Mouse (Mus musculus) CD4-positive, CD25-positive, alpha-beta regulatory T cell, adult 4 months (primary cell): ENCODE results near the gene Cyp4f18. TPM values are rescaled to one million over a fixed set of nuclear protein-coding genes. Genes with fewer than 3 reads are reported as not detected.
"Not testable (repeated sequence)": the region's sequence is repeated elsewhere in the genome, so short reads cannot be mapped to it uniquely, and the experiment has no call there.

Source experiments
- ATAC-seq: one replicate; pipeline ENCODE4 v1.8.0; 2017
- polyA plus RNA-seq, 2 experiments: library from polyadenylated mRNA; unstranded; fragments of 100-300 nt; shearing (Covaris generic); gene quantifications; one replicate each; pipeline ENCODE4 v1.2.1; 2017

Gene Cyp4f18
- polyA plus RNA-seq, 2 experiments from 2014 or later, result 0.38 to 6.6 TPM

- no peak for ATAC-seq
Measured at GRCm38 (mm10) chr8:71974211-71974610, 35.2 kb downstream of the Cyp4f18 start.

GRCm38 (mm10) chr8:71971945-71972344, 37.5 kb downstream of the Cyp4f18 start:
- ATAC-seq, result peak; percentile 37

- no peak for ATAC-seq
Measured at GRCm38 (mm10) chr8:71968636-71969035, 40.8 kb downstream of the Cyp4f18 start.

- no peak for ATAC-seq
Measured at GRCm38 (mm10) chr8:71968100-71968499, 41.3 kb downstream of the Cyp4f18 start.

GRCm38 (mm10) chr8:71967261-71967660, 42.2 kb downstream of the Cyp4f18 start:
- ATAC-seq, result no peak

GRCm38 (mm10) chr8:71966411-71966810, 43.0 kb downstream of the Cyp4f18 start:
- ATAC-seq, result no peak

- ATAC-seq, result no peak
Measured at GRCm38 (mm10) chr8:71965166-71965565, 44.3 kb downstream of the Cyp4f18 start.

- no peak for ATAC-seq
Measured at GRCm38 (mm10) chr8:71964051-71964450, 45.4 kb downstream of the Cyp4f18 start.

GRCm38 (mm10) chr8:71961796-71962195, 47.6 kb downstream of the Cyp4f18 start:
- ATAC-seq, result no peak

- no peak for ATAC-seq
Measured at GRCm38 (mm10) chr8:71960483-71960882, 48.9 kb downstream of the Cyp4f18 start.

- ATAC-seq, result no peak
Measured at GRCm38 (mm10) chr8:71954666-71955065, 54.8 kb downstream of the Cyp4f18 start.

GRCm38 (mm10) chr8:71952961-71953700, 56.3 kb downstream of the Cyp4f18 start:
- not testable (repeated sequence) for ATAC-seq

GRCm38 (mm10) chr8:71952489-71952888, 56.9 kb downstream of the Cyp4f18 start:
- no peak for ATAC-seq

GRCm38 (mm10) chr8:71951436-71952161, 57.8 kb downstream of the Cyp4f18 start:
- no peak for ATAC-seq

- ATAC-seq, result peak; percentile 99
Measured at GRCm38 (mm10) chr8:71950482-71951221, 58.8 kb downstream of the Cyp4f18 start, which contains the start of gene Zfp961. Gene Zfp961 (plus strand): TSS chr8:71951038.

GRCm38 (mm10) chr8:71948624-71949023, 60.8 kb downstream of the Cyp4f18 start:
- ATAC-seq, result peak; percentile 34

- ATAC-seq, result no peak
Measured at GRCm38 (mm10) chr8:71941776-71942175, 67.7 kb downstream of the Cyp4f18 start.

GRCm38 (mm10) chr8:71940293-71941208, 68.9 kb downstream of the Cyp4f18 start:
- no peak for ATAC-seq
